Mouse (Mus musculus): Measurements from ENCODE around the gene Olfr1061. TPM values are rescaled to one million over a fixed set of nuclear protein-coding genes. Genes with fewer than 3 reads are reported as not detected.
"Not testable (repeated sequence)": the region's sequence is repeated elsewhere in the genome, so short reads cannot be mapped to it uniquely, and the experiment has no call there.

Olfr1061 gene
- polyA plus RNA-seq (2015; fragmentation: Nextera tagmentation; extraction: Ambion mirVana), result not detected in 2 replicates

- no peak for ATAC-seq (ENCODE audit: insufficient number of reproducible peaks, low FRiP score, low TSS enrichment, low read depth)
- no peak within 1 kb of the TSS for H3K9ac ChIP-seq
- no peak within 1 kb of the TSS for H3K27ac ChIP-seq
- no peak within 1 kb of the TSS for H3K4me3 ChIP-seq
- H3K4me1 ChIP-seq, result no peaks in the 10 kb centered on the region
- no peaks in the 10 kb centered on the region for H3K9me3 ChIP-seq
- WGBS, result 76% methylated on average over 1 of the region's 1 CpGs
- no peak within 1 kb of the TSS for H3K4me2 ChIP-seq
- H3K27me3 ChIP-seq, result no peaks in the 10 kb centered on the region
- no peaks in the 10 kb centered on the region for H3K36me3 ChIP-seq
These were observed at the start of gene Olfr1061 for GRCm38 (mm10) chr2:86413950-86414349. Gene Olfr1061 (minus strand): TSS chr2:86414050.

- no peak overlapping the region for H3K27ac ChIP-seq
- H3K27me3 ChIP-seq, result no peaks in the 10 kb centered on the region
- H3K9ac ChIP-seq, result no peak overlapping the region
- WGBS, result 85% methylated on average over 1 of the region's 1 CpGs
- H3K36me3 ChIP-seq, result no peaks in the 10 kb centered on the region
- H3K9me3 ChIP-seq, result no peaks in the 10 kb centered on the region
- no peaks in the 10 kb centered on the region for H3K4me1 ChIP-seq
- H3K4me3 ChIP-seq, result no peak overlapping the region
- ATAC-seq (ENCODE audit: insufficient number of reproducible peaks, low FRiP score, low TSS enrichment, low read depth), result no peak
- no peak overlapping the region for H3K4me2 ChIP-seq
These were observed 46.6 kb upstream of the Olfr1061 start for GRCm38 (mm10) chr2:86460434-86460833.

- no peaks in the 10 kb centered on the region for H3K27me3 ChIP-seq
- H3K9me3 ChIP-seq, result no peaks in the 10 kb centered on the region
- H3K4me1 ChIP-seq, result no peaks in the 10 kb centered on the region
- ATAC-seq (ENCODE audit: insufficient number of reproducible peaks, low FRiP score, low TSS enrichment, low read depth), result no peak
- no peak within 1 kb of the TSS for H3K4me2 ChIP-seq
- H3K9ac ChIP-seq, result no peak within 1 kb of the TSS
- no peaks in the 10 kb centered on the region for H3K36me3 ChIP-seq
- 78% methylated on average over 1 of the region's 1 CpGs for WGBS
- no peak within 1 kb of the TSS for H3K4me3 ChIP-seq
- no peak within 1 kb of the TSS for H3K27ac ChIP-seq
These were observed 42.3 kb upstream of the Olfr1061 start, which contains the start of gene Olfr1066 for GRCm38 (mm10) chr2:86456169-86456568. Gene Olfr1066 (minus strand): TSS chr2:86456269.

DNA sequence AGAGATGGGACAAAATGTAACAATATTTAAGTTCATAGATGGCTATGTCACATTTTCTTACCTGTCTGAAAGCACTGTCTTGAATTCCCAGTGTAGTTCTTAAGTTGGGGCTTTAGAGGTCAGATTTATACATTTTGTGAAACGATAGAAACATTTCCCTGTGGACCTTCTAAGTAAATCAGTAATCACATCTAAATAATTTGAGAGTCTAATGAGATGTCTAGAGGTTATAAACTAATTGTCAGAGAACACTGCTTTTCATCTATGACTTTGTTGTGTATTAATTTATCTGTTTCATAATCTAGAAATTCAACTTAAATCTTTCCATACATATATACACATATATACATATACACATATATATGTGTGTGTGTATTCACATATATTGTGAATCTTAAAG lies 36.6 kb upstream of the Olfr1061 start, which contains the start of gene Olfr1065:
Gene Olfr1065, minus strand, starts transcription at position 101 of the 400 bp plus-strand sequence.
- H3K4me2 ChIP-seq; H3K36me3 ChIP-seq; H3K27ac ChIP-seq; H3K27me3 ChIP-seq; H3K4me1 ChIP-seq; ATAC-seq (ENCODE audit: insufficient number of reproducible peaks, low FRiP score, low TSS enrichment, low read depth); H3K9ac ChIP-seq; H3K9me3 ChIP-seq; H3K4me3 ChIP-seq: not testable (repeated sequence)
- 82% methylated on average over 1 of the region's 1 CpGs for WGBS

- not testable (repeated sequence) for H3K4me3 ChIP-seq; H3K36me3 ChIP-seq; H3K4me1 ChIP-seq; H3K27ac ChIP-seq; H3K9ac ChIP-seq; H3K9me3 ChIP-seq; H3K27me3 ChIP-seq; ATAC-seq (ENCODE audit: insufficient number of reproducible peaks, low FRiP score, low TSS enrichment, low read depth); H3K4me2 ChIP-seq
- WGBS, result 70% methylated on average over 1 of the region's 1 CpGs
These were observed 28.3 kb upstream of the Olfr1061 start for GRCm38 (mm10) chr2:86442101-86442500.

- not testable (repeated sequence) for H3K9me3 ChIP-seq; H3K4me1 ChIP-seq; H3K27ac ChIP-seq; H3K27me3 ChIP-seq; H3K9ac ChIP-seq; H3K4me3 ChIP-seq; H3K4me2 ChIP-seq; ATAC-seq (ENCODE audit: insufficient number of reproducible peaks, low FRiP score, low TSS enrichment, low read depth); H3K36me3 ChIP-seq
- WGBS, result 89% methylated on average over 8 of the region's 8 CpGs
These were observed 14.7 kb upstream of the Olfr1061 start for GRCm38 (mm10) chr2:86428511-86428910.

GRCm38 (mm10) chr2:86426649-86427048 lies 12.8 kb upstream of the Olfr1061 start, which contains the start of gene Olfr1062:
Gene Olfr1062 (minus strand): TSS chr2:86426749.
- H3K27me3 ChIP-seq; ATAC-seq (ENCODE audit: insufficient number of reproducible peaks, low FRiP score, low TSS enrichment, low read depth); H3K9me3 ChIP-seq; H3K4me2 ChIP-seq; H3K4me3 ChIP-seq; H3K36me3 ChIP-seq; H3K4me1 ChIP-seq; H3K27ac ChIP-seq; H3K9ac ChIP-seq: not testable (repeated sequence)

- H3K27me3 ChIP-seq, result no peaks in the 10 kb centered on the region
- no peaks in the 10 kb centered on the region for H3K4me1 ChIP-seq
- H3K36me3 ChIP-seq, result no peaks in the 10 kb centered on the region
- no peaks in the 10 kb centered on the region for H3K9me3 ChIP-seq
- H3K9ac ChIP-seq, result no peak overlapping the region
- no peak for ATAC-seq (ENCODE audit: insufficient number of reproducible peaks, low FRiP score, low TSS enrichment, low read depth)
- H3K4me2 ChIP-seq, result no peak overlapping the region
- no peak overlapping the region for H3K27ac ChIP-seq
- 75% methylated on average over 2 of the region's 2 CpGs for WGBS
- no peak overlapping the region for H3K4me3 ChIP-seq
These were observed 18.7 kb downstream of the Olfr1061 start for GRCm38 (mm10) chr2:86395114-86395513.

- H3K9ac ChIP-seq; H3K27ac ChIP-seq; H3K9me3 ChIP-seq; ATAC-seq (ENCODE audit: insufficient number of reproducible peaks, low FRiP score, low TSS enrichment, low read depth); H3K27me3 ChIP-seq; H3K4me2 ChIP-seq; H3K4me3 ChIP-seq; H3K4me1 ChIP-seq; H3K36me3 ChIP-seq: not testable (repeated sequence)
These were observed 25.4 kb downstream of the Olfr1061 start, which contains the start of gene Olfr1058 for GRCm38 (mm10) chr2:86388461-86388860. Gene Olfr1058 (minus strand): TSS chr2:86388561.

DNA sequence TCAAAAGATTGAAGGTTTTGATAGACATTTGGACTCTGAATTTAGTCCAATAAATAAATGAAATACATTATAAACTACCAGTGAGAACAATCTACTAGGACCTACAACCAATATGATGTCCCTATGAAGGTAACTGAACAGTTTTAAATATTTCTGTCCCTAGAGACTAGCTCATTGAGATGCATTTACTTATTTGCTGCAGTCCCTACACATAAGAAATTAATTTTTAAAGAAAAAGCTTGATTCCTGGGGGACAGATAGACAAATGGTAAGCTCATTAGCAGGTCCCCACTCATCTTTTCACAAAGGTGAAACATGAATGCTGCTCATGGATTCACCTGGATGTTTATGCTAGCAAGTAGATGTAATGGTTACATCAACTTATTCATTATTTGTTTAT lies 35.6 kb downstream of the Olfr1061 start, which contains the start of gene Olfr1057:
Gene Olfr1057, minus strand, starts transcription at position 101 of the 400 bp plus-strand sequence.
- Histone ChIP-seq H3K36me3 (no peaks in the 10 kb centered on the region), H3K4me1 (no peaks in the 10 kb centered on the region), H3K9me3 (no peaks in the 10 kb centered on the region), H3K27ac (no peak within 1 kb of the TSS), H3K4me2 (no peak within 1 kb of the TSS), H3K9ac (no peak within 1 kb of the TSS), H3K27me3 (no peaks in the 10 kb centered on the region), H3K4me3 (no peak within 1 kb of the TSS)
- no peak for ATAC-seq (ENCODE audit: insufficient number of reproducible peaks, low FRiP score, low TSS enrichment, low read depth)

GRCm38 (mm10) chr2:86366342-86366741 lies 47.5 kb downstream of the Olfr1061 start:
- not testable (repeated sequence) for H3K9ac ChIP-seq; H3K4me1 ChIP-seq; H3K36me3 ChIP-seq; H3K4me3 ChIP-seq; H3K4me2 ChIP-seq; ATAC-seq (ENCODE audit: insufficient number of reproducible peaks, low FRiP score, low TSS enrichment, low read depth); H3K27me3 ChIP-seq; H3K27ac ChIP-seq; H3K9me3 ChIP-seq
- 83% methylated on average over 1 of the region's 6 CpGs for WGBS

All from limb, embryonic 15.5 days (tissue).